Mouse (Mus musculus): ENCODE data around the gene Gm17361. TPM values are rescaled to one million over a fixed set of nuclear protein-coding genes. Genes with fewer than 3 reads are reported as not detected.
"Not testable (repeated sequence)": the region's sequence is repeated elsewhere in the genome, so short reads cannot be mapped to it uniquely, and the experiment has no call there.

Gene Gm17361
- not detected in 2 replicates for total RNA-seq (2017)

DNA sequence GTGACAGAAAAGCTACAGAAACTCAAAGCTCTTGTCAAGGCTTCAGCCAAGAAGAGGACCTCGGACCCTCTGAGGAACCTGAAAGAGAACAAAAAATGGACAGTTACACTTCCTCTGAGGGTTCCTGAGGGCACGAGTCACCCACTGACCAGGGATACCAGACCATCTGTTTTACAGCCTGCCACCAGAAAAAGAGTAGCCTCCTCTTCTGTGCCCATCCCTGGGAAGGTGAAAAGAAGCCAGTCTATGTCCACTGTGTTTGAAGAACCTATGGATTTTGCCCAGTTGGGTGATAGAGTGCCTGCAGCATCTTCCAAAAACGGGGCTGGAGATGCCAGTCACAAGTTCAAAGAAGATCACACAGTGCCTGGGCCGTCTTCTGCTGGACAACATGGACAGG, at the start of gene Gm17361:
TSS of gene Gm17361 (plus strand) at position 301 of the 400 bp plus-strand sequence.
- not testable (repeated sequence) for ATAC-seq (replicated peaks in 1 of 2; ENCODE audit: insufficient read depth in 1 of 2, low FRiP score in 2 of 2, low TSS enrichment in 1 of 2, low read depth in 1 of 2, poor library complexity in 2 of 2, severe bottlenecking in 2 of 2)
